In genomic region chr11:67921827-67922754, GRCm38 (mm10) we compare ENCODE assay signal across 9 mouse cellular contexts. TPM values are rescaled to one million over a fixed set of nuclear protein-coding genes. Genes with fewer than 3 reads are reported as not detected.
DNase-seq lines count a peak whose midpoint lies in the region; TF ChIP-seq lines count a peak whose summit lies in the region.
"Had no signal": no experiment of that assay in that cellular context is flagged by ENCODE, and none has a peak within 500 bp of the region (broad histone marks: within the 10 kb centered on the region; RNA-seq: fewer than 3 reads in every experiment).

Usp43 (minus strand) TSS chr11:67922153.

- no peaks in the 10 kb centered on the region for H3K36me3 ChIP-seq in heart, adult 2 months (ENCODE audit: control insufficient read depth, insufficient read depth, low read length)
- no peaks in the 10 kb centered on the region for H3K36me3 ChIP-seq in kidney, adult 2 months (ENCODE audit: control insufficient read depth, insufficient read depth, low read length)

- TF ChIP-seq POLR2A in heart, adult 2 months (IDR thresholded peaks at IDR 0.05; ENCODE audit: insufficient read depth, low read depth, low read length) = peak; percentile 57
- TF ChIP-seq POLR2A in kidney, adult 2 months (IDR thresholded peaks at IDR 0.05; ENCODE audit: low read depth, low read length) = no peak

- TF ChIP-seq CTCF in heart, adult 2 months (IDR thresholded peaks at IDR 0.05) = peak; percentile 60
- TF ChIP-seq CTCF in kidney, adult 2 months (conservative IDR thresholded peaks at IDR 0.05; ENCODE audit: insufficient read depth, insufficient read length, low read depth, low read length) = no peak

- no peaks in the 10 kb centered on the region for H3K27me3 ChIP-seq in heart, adult 2 months (ENCODE audit: control insufficient read depth, insufficient read depth, low read length)
- H3K27me3 ChIP-seq in kidney, adult 2 months (replicated peaks; ENCODE audit: control insufficient read depth, insufficient read depth, low read length) = no peaks in the 10 kb centered on the region

- WGBS in heart, adult 2 months = under 1% methylated on average over 78 of the region's 80 CpGs
- WGBS in kidney, adult 2 months = under 1% methylated on average over 78 of the region's 80 CpGs

- 0 out of 2 replicates have a peak, but pooled peaks have one; percentile 40 for TF ChIP-seq EP300 in heart, adult 2 months (IDR thresholded peaks at IDR 0.05; ENCODE audit: insufficient read depth, low read depth, low read length)

- H3K27ac ChIP-seq in heart, adult 2 months = peak within 1 kb of the TSS; percentile 89
- H3K27ac ChIP-seq in kidney, adult 2 months (ENCODE audit: insufficient read depth, low read depth, low read length) = peak within 1 kb of the TSS; percentile 81

- peak within 1 kb of the TSS; percentile 63 for H3K9ac ChIP-seq in heart, adult 2 months (ENCODE audit: low read depth, low read length)

- peaks cover 6% of the 10 kb centered on the region for H3K4me1 ChIP-seq in heart, adult 2 months (ENCODE audit: control insufficient read depth, insufficient read depth, low read length)
- peaks cover 3% of the 10 kb centered on the region; the same call in 1 of the 2 replicates for H3K4me1 ChIP-seq in kidney, adult 2 months (ENCODE audit: control insufficient read depth, insufficient read depth, low read length)

- H3K4me3 ChIP-seq in heart, adult 2 months = peak within 1 kb of the TSS; percentile 77
- H3K4me3 ChIP-seq in kidney, adult 2 months (ENCODE audit: insufficient read depth, low read depth, low read length) = peak within 1 kb of the TSS; percentile 78

- no peaks in the 10 kb centered on the region for H3K79me2 ChIP-seq in heart, adult 2 months (replicated peaks; ENCODE audit: control insufficient read depth, insufficient read depth, low read length)

- intact Hi-C loops in heart, adult 2 months (cut with DNase I) = no loop called here

- DNase-seq in cerebellum, postnatal 14 days = peak; percentile 36 to 40
- DNase-seq in cerebellum, adult 9-11 months = no peak
- peak; percentile 82 for DNase-seq in embryo, embryonic 11 days
- DNase-seq in heart, adult 2 months = peak; percentile 82 to 86
- peak; percentile 96 for DNase-seq in kidney, adult 2 months
- peak; percentile 91 to 94 for DNase-seq in lung, adult 18-20 months
- peak; percentile 57 for DNase-seq in ovary, adult 18-20 months (ENCODE audit: low spot score)
- DNase-seq in urinary bladder, postnatal 25 days (ENCODE audit: low spot score) = peak; percentile 77

RNA-seq across cellular contexts. Expression of gene Usp43, which starts in this region (rescaled TPM):
- 1 to 10 TPM; 1.6 to 1.7 TPM for total RNA-seq in heart, adult 2 months (2021)
- 1.1 and 1.4 TPM in 2 replicates for polyA plus RNA-seq in heart, adult 2 months (2012; rRNA removed)
- polyA plus RNA-seq in kidney, adult 2 months (2012; rRNA removed) = 3.0 and 3.5 TPM in 2 replicates
- total RNA-seq: neutrophil, adult 5-6 weeks had no signal
